Mouse (Mus musculus) CH12.LX (cell line): ENCODE measurements at regions not wholly inside any gene's neighbourhood (a gene's known extent, or its start where the extent isn't known, plus 50 kb on each side); places are given as distances from the start of the nearest gene placed in this dataset.

Source experiments
- DNase-seq: peaks from one replicate; pipeline ENCODE4 v3.0.0-alpha.2; 2013; ENCODE audit errors: extremely low read depth
- H3K27ac ChIP-seq: 2 replicates; pipeline ENCODE4 v1.5.1; 2012; ENCODE audit warnings: low read depth, mild to moderate bottlenecking, control low read depth, moderate library complexity; ENCODE audit not compliant: insufficient read depth
- H3K27me3 ChIP-seq: replicated peaks from 2 replicates; pipeline ENCODE3; 2012; ENCODE audit warnings: inconsistent platforms
- H3K36me3 ChIP-seq, 2 experiments: replicated peaks in 1 of 2; 2 replicates each; pipeline versions ENCODE3 to v1.6.1; 2012; ENCODE audit warnings: inconsistent platforms in 1 of 2, low read length in 1 of 2, mild to moderate bottlenecking in 1 of 2, mixed read lengths in 1 of 2, moderate library complexity in 1 of 2; ENCODE audit not compliant: control insufficient read depth in 1 of 2, insufficient read depth in 1 of 2
- H3K4me1 ChIP-seq, 2 experiments: 2 replicates each; pipeline ENCODE4 v1.6.1; 2012; ENCODE audit warnings: inconsistent platforms in 1 of 2, moderate library complexity in 1 of 2; ENCODE audit not compliant: insufficient read depth in 2 of 2, control insufficient read depth in 1 of 2
- H3K4me2 ChIP-seq: 2 replicates; pipeline ENCODE4 v1.6.1; 2012; ENCODE audit warnings: low read depth, mild to moderate bottlenecking, control low read depth; ENCODE audit not compliant: poor library complexity, insufficient read depth, severe bottlenecking
- H3K4me3 ChIP-seq, 3 experiments: fragments of 150-350 bp in 1 of 3; sonication (generic) in 1 of 3; replicated peaks in 1 of 3; 2 replicates each; pipeline versions ENCODE3 to v1.5.1; 2011 to 2012; ENCODE audit warnings: low read depth in 2 of 3, low read length in 2 of 3, mild to moderate bottlenecking in 2 of 3, moderate library complexity in 2 of 3, control low read depth in 1 of 3, improper control_type of control experiment in 1 of 3, inconsistent platforms in 1 of 3, mixed read lengths in 1 of 3; ENCODE audit not compliant: poor library complexity in 1 of 3
- H3K79me2 ChIP-seq: replicated peaks from 2 replicates; pipeline ENCODE4 v1.6.1; 2012; ENCODE audit warnings: mild to moderate bottlenecking, moderate library complexity; ENCODE audit not compliant: control insufficient read depth, poor library complexity, insufficient read depth, severe bottlenecking; ENCODE audit errors: extremely low read depth
- H3K9ac ChIP-seq: 2 replicates; pipeline ENCODE4 v1.6.1; 2012; ENCODE audit warnings: low read depth, mild to moderate bottlenecking, control low read depth, moderate library complexity; ENCODE audit not compliant: insufficient read depth
- H3K9me3 ChIP-seq: replicated peaks from 2 replicates; pipeline ENCODE3; 2012; ENCODE audit warnings: low read length, inconsistent platforms, mixed read lengths
- HCFC1 ChIP-seq: IDR thresholded peaks from 2 replicates; pipeline ENCODE4 v1.6.1; 2012; ENCODE audit warnings: low read depth, mild to moderate bottlenecking, inconsistent platforms, low read length, improper control_type of control experiment
- JUND ChIP-seq: conservative IDR thresholded peaks from 2 replicates; pipeline ENCODE4 v1.6.1; 2011; ENCODE audit warnings: low read depth, low read length, improper control_type of control experiment
- KAT2A ChIP-seq: IDR thresholded peaks from 2 replicates; pipeline ENCODE4 v1.6.1; 2012; ENCODE audit warnings: low read length, improper control_type of control experiment, inconsistent platforms; ENCODE audit not compliant: insufficient replicate concordance
- MAX ChIP-seq: IDR thresholded peaks from 2 replicates; pipeline ENCODE4 v1.6.1; 2011; ENCODE audit warnings: low read length, improper control_type of control experiment
- NELFE ChIP-seq: IDR thresholded peaks from 2 replicates; pipeline ENCODE4 v1.6.1; 2011; ENCODE audit warnings: low read depth, low read length, improper control_type of control experiment
- NRF1 ChIP-seq: IDR thresholded peaks from 2 replicates; pipeline ENCODE4 v1.6.1; 2014; ENCODE audit warnings: low read depth, mild to moderate bottlenecking, inconsistent platforms, low read length, improper control_type of control experiment, moderate library complexity
- RAD21 ChIP-seq: IDR thresholded peaks from 2 replicates; pipeline ENCODE4 v1.6.1; 2011; ENCODE audit warnings: low read depth, mild to moderate bottlenecking, low read length, improper control_type of control experiment, moderate library complexity
- UBTF ChIP-seq: IDR thresholded peaks from 2 replicates; pipeline ENCODE4 v1.6.1; 2012; ENCODE audit warnings: low read depth, mild to moderate bottlenecking, inconsistent platforms, low read length, improper control_type of control experiment, moderate library complexity
- ZNF384 ChIP-seq: IDR thresholded peaks from 2 replicates; pipeline ENCODE4 v1.6.1; 2012; ENCODE audit warnings: low read depth, low read length, improper control_type of control experiment, inconsistent platforms
- dilution Hi-C: fragments of 300-500 bp; cut with MboI; formaldehyde crosslinking; loops from 2 replicates; pipeline ENCODE4 v1.14.3; 2020; ENCODE audit warnings: low sequenced_read_pairs; ENCODE audit not compliant: extremely low pct_unique_long_range_greater_than_20kb, extremely low pct_ligation_motif_present
- in situ Hi-C: fragments of 300-500 bp; cut with MboI; formaldehyde crosslinking; loops from 3 replicates; pipeline ENCODE4 v1.14.3; 2019; ENCODE audit warnings: low sequenced_read_pairs, low pct_ligation_motif_present, low pct_unique_long_range_greater_than_20kb, mixed read lengths

DNA sequence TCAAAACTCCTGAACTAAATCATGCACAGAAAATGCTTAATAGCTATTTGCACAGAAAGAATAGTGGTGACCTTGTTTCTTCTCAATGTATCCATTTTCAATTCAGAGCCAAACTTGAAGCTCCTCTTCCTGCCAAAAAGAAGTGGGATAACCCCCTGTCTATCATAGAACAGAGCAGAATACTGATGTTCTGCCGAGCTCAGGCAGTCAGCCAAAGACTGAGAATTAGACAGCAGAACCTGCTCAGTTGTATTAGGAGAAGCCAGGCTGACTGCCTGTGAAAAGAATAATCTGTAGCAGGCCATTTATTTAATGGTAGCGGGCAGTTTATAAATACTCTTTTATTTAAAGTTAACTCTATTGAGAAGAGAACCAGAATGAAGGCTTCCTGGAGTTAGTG lies 68.1 kb upstream of the Grin3a start:
- no peak for DNase-seq
- Histone ChIP-seq H3K9ac (no peak overlapping the region), H3K4me1 (no peaks in the 10 kb centered on the region), H3K9me3 (no peaks in the 10 kb centered on the region), H3K79me2 (no peaks in the 10 kb centered on the region), H3K36me3 (no peaks in the 10 kb centered on the region), H3K4me3 (no peak overlapping the region), H3K27ac (no peak overlapping the region), H3K4me2 (no peak overlapping the region), H3K27me3 (no peaks in the 10 kb centered on the region)
- TF ChIP-seq UBTF, result no peak
- TF ChIP-seq HCFC1, result no peak
- TF ChIP-seq RAD21, result no peak
- TF ChIP-seq KAT2A, result no peak
- TF ChIP-seq JUND, result no peak
- no peak for TF ChIP-seq MAX
- no peak for TF ChIP-seq NRF1
- no peak for TF ChIP-seq ZNF384
- TF ChIP-seq NELFE, result no peak
- dilution Hi-C loops, result no loop called here
- in situ Hi-C loops, result no loop called here
